Mouse (Mus musculus) ovary, adult 2 months (tissue): ENCODE results near the gene Slc16a13. TPM values are rescaled to one million over a fixed set of nuclear protein-coding genes. Genes with fewer than 3 reads are reported as not detected.

Source experiments
- polyA plus RNA-seq: library from polyadenylated mRNA; depleted of rRNA; stranded (reverse); fragments of >200 nt; gene quantifications from 2 replicates; pipeline ENCODE4 v1.2.3, GENCODE M21; 2012; rRNA removed

Gene Slc16a13
- polyA plus RNA-seq: 13.6 and 14.5 TPM in 2 replicates

DNA sequence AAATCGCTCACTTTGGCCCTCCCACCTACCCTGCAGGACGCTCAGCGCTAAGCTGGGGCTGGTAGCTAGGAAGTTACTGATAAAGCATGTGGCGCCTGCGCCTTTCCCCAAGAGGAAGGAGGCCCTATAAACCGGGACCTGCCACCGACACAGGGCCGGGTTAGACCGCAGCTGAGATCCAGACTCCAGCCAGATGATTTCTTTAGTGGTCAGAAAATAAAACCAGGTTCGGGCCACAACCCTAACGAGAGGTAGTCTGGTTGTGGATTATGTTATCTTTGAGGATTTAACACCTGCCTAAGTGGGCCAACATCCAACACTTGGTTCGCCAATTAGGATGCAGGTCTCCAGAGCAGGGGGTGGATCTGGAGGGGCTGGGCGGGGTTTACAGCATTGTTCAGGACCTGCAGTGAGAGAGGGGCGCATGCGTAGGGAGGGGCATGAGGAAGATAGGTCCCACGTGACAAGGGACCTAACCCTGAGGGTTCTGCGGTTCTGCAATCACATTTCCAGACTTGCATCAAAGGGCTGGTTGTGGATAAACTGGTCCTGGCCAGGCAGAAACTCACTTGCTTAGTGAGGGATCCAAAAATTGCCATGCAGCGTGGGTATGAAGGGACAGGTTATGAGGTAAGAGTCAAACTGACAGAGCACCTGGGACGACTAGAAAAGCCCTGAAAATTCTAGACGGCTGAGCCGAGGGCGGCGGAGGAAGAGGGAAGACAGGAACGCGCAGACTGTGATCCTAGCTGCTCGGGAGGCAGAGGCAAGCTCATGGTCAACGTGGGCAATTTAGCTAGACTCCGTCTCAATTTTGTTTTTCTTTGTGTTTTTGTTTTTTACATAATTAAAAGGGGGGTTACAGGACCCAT lies at the start of gene Slc16a13:
TSS of gene Slc16a13 (minus strand) at position 334 of the 872 bp plus-strand sequence.

DNA sequence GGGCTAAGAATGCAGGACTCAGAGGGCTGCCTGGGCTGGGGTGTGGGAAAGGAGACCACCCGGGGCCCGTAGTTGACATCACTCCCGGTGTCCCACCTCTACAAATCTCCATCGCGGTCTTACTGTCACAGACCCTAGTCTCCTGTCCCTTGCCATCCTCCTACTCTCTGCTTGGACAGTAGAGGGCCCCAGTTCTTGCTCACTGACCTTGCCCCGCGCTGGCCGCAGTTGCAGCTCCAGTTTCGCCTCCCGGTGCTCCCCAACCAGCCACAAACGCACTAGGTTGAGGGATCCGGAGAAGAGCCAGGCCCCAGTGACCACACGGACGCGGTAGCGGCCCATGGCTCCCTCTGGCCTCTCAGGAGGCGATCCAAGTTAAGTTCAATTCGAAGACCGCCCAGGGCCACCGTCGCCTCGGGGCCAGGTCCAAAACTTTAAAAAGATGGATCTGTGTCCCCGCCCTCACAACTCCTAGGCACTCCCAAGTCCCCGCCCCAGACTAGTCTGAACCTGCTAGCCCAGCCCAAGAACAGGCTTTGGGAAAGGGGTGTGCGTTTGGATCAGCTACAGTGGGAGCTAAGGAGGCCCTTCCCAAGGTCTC lies 34.2 kb upstream of the Slc16a13 start, which contains the start of gene Alox12:
TSS of gene Alox12 (minus strand) at position 423 of the 601 bp plus-strand sequence.

DNA sequence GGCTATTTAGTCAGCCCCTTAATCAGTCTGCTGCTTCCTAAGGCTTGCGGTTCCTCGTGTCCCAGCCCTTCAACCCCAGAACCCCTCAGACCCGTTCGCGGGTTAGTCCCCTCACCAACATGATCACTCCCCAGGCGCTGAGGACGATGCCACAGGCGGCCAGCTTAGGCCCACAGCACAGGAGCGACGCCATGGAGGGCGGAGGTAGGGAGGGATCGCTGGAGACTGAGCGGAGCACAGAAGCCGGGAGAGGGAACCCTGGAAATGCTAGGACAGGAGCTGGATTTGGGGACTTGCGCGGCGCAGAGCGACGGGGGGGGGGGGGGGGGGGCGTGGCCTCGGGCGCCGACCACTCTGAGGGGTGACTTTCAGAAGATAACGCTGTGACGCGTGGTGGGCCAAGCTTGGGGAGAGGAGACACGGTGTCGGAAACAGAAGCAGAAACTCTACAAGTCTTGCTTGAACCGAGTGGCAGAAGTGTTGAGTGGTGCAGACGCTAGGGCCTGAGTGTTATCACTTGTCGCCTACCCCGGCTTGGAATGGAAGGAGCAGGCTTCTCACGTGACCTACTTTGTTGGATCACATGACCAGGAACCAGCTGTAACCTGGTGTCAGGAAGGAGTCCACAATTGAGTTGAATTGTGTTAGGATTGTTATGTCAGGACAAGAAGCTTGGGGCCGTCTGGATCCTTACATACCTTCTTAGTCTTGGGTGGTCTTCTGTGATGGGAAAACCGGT lies 18.8 kb upstream of the Slc16a13 start, which contains the start of the genes Gm21988 and Rnasek:
TSS of gene Gm21988 (minus strand) at position 290 of the 739 bp plus-strand sequence.
TSS of gene Rnasek (minus strand) at position 302 of the 739 bp plus-strand sequence.

GRCm38 (mm10) chr11:70237457-70238167 lies 16.7 kb upstream of the Slc16a13 start, which contains the start of gene 0610010K14Rik:
Gene 0610010K14Rik (minus strand): TSS chr11:70237914.

DNA sequence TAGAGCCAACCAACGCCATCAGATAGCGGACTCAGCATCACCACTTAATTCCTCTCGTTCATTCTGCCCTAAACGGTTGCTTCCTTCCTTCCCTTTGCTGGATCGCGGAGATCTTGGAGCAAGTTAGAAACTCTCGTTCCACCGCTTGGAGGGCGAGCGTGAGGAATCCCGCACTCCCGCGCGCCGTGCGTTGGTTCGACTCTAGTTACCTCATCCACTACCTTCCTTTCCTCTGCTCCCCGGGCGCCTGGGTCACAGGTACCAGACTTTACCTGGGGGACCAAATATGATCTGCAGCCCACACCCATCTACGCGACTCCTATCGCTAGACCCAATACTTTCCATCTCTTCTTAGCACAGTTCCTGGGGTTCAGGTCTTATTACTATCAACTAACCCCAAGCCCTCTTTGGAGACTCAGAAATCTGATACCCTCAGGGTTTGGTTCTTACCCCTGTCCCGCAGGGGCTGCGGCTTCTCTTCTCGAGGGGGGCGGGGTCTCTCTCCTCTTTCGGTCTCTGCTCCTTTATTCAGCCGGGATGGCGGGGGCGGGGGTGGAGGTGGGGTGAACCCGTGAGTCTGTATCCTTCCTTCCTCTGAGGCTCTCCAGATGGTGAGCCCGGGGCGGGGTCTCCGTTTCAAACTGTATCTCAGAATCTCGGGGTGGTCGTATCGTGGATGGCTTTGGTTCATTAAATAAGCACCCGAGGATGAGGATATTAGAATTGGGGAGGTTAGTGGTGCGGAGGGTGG lies 8.6 kb upstream of the Slc16a13 start, which contains the start of gene Bcl6b:
TSS of gene Bcl6b (minus strand) at position 539 of the 751 bp plus-strand sequence.

DNA sequence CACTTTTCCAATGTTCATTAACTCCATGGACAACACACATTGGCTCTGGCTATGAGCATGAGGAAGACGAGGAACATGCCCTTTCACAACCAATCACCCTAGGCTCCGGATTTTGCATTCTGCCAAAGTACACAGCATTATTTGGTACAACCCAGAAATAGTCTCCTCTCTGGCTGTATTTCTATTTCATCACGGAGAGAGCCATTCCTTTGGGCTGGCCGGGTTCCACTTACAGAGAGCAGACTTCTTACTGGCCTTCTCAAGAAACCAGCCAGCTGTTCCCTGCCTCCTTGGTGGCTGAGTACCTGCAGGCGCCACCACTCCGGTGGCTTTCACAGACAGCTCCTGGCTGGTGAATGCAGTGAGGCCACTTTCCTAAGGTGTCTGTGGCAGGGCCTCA lies 8.4 kb downstream of the Slc16a13 start, which contains the start of gene Slc16a11:
TSS of gene Slc16a11 (plus strand) at position 330 of the 400 bp plus-strand sequence.

Other genes with a start within 250 kb of the Slc16a13 start
- gene Ctdnep1, start 239.9 kb downstream of the Slc16a13 start, polyA plus RNA-seq: 99.3 and 120 TPM in 2 replicates
- gene Elp5, start 238.5 kb downstream of the Slc16a13 start, polyA plus RNA-seq: 60.0 and 74.1 TPM in 2 replicates
- gene Gabarap, start 229.9 kb downstream of the Slc16a13 start, polyA plus RNA-seq: 406 and 430 TPM in 2 replicates
- 18.6 and 19.8 TPM in 2 replicates for gene Phf23, start 225.3 kb downstream of the Slc16a13 start, polyA plus RNA-seq
- 30.5 and 32.6 TPM in 2 replicates for gene Dvl2, start 220.5 kb downstream of the Slc16a13 start, polyA plus RNA-seq
- 70.9 and 79.8 TPM in 2 replicates for gene Acadvl, start 205.7 kb downstream of the Slc16a13 start, polyA plus RNA-seq
- gene Dlg4, start 204.1 kb downstream of the Slc16a13 start, polyA plus RNA-seq: 35.0 and 35.2 TPM in 2 replicates
- 4.9 and 5.0 TPM in 2 replicates for gene Asgr1, start 167.0 kb downstream of the Slc16a13 start, polyA plus RNA-seq
- 2.4 and 2.6 TPM in 2 replicates for gene Asgr2, start 128.4 kb downstream of the Slc16a13 start, polyA plus RNA-seq
- 6.0 and 6.3 TPM in 2 replicates for gene Mgl2, start 90.7 kb downstream of the Slc16a13 start, polyA plus RNA-seq
- 6.2 and 8.4 TPM in 2 replicates for gene Clec10a, start 64.9 kb downstream of the Slc16a13 start, polyA plus RNA-seq
- 33.1 and 52.2 TPM in 2 replicates for gene Slc16a11, start 8.3 kb downstream of the Slc16a13 start, polyA plus RNA-seq
- gene Bcl6b, start 8.7 kb upstream of the Slc16a13 start, polyA plus RNA-seq: 7.9 and 11.3 TPM in 2 replicates
- 74.4 and 91.7 TPM in 2 replicates for gene 0610010K14Rik, start 16.9 kb upstream of the Slc16a13 start, polyA plus RNA-seq
- gene Gm21988, start 18.8 kb upstream of the Slc16a13 start, polyA plus RNA-seq: 7.1 and 9.5 TPM in 2 replicates
- gene Rnasek, start 18.8 kb upstream of the Slc16a13 start, polyA plus RNA-seq: 168 and 203 TPM in 2 replicates
- gene Alox12, start 34.3 kb upstream of the Slc16a13 start, polyA plus RNA-seq: 6.0 and 6.8 TPM in 2 replicates
- gene Alox12e, start 101.6 kb upstream of the Slc16a13 start, polyA plus RNA-seq: 15.1 and 21.8 TPM in 2 replicates
- 24.3 and 28.5 TPM in 2 replicates for gene Alox15, start 131.0 kb upstream of the Slc16a13 start, polyA plus RNA-seq
- gene Pelp1, start 189.0 kb upstream of the Slc16a13 start, polyA plus RNA-seq: 32.7 and 36.4 TPM in 2 replicates
- 35.9 and 49.5 TPM in 2 replicates for gene Arrb2, start 211.6 kb upstream of the Slc16a13 start, polyA plus RNA-seq
- 21.2 and 24.3 TPM in 2 replicates for gene Med11, start 230.9 kb upstream of the Slc16a13 start, polyA plus RNA-seq
- 8.7 and 9.5 TPM in 2 replicates for gene Zmynd15, start 238.4 kb upstream of the Slc16a13 start, polyA plus RNA-seq
- gene Cxcl16, start 238.9 kb upstream of the Slc16a13 start, polyA plus RNA-seq: 37.7 and 41.1 TPM in 2 replicates